Mouse (Mus musculus) midbrain, embryonic 16.5 days (tissue): ENCODE data around the gene Gm47996. TPM values are rescaled to one million over a fixed set of nuclear protein-coding genes. Genes with fewer than 3 reads are reported as not detected.

ENCODE experiments used
- ATAC-seq: fragments of 200-750 bp; cut with Nextera tagmentation; 2 replicates; pipeline ENCODE4 v1.8.0; 2017; ENCODE audit warnings: moderate TSS enrichment
- H3K27ac ChIP-seq: fragments of 300-500 bp; sonication (generic); 2 replicates; pipeline ENCODE4 v1.5.1; 2014; ENCODE audit warnings: mild to moderate bottlenecking, low read length, mixed read lengths
- H3K27me3 ChIP-seq: fragments of 300-500 bp; sonication (generic); 2 replicates; pipeline ENCODE4 v1.6.1; 2014; ENCODE audit warnings: low read depth, low read length, mixed read lengths; ENCODE audit not compliant: control insufficient read depth, insufficient read depth
- H3K36me3 ChIP-seq: fragments of 300-500 bp; sonication (generic); 2 replicates; pipeline ENCODE4 v1.6.1; 2014; ENCODE audit warnings: mild to moderate bottlenecking, low read length, moderate library complexity, mixed read lengths; ENCODE audit not compliant: control insufficient read depth, insufficient read depth
- H3K4me1 ChIP-seq: fragments of 300-500 bp; sonication (generic); 2 replicates; pipeline ENCODE4 v1.6.1; 2014; ENCODE audit warnings: mild to moderate bottlenecking, low read length, mixed read lengths; ENCODE audit not compliant: control insufficient read depth, insufficient read depth
- H3K4me2 ChIP-seq: fragments of 300-500 bp; sonication (generic); 2 replicates; pipeline ENCODE4 v1.6.1; 2014; ENCODE audit warnings: mild to moderate bottlenecking, low read length, mixed read lengths
- H3K4me3 ChIP-seq: fragments of 300-500 bp; sonication (generic); 2 replicates; pipeline ENCODE4 v1.5.1; 2014; ENCODE audit warnings: low read depth, mild to moderate bottlenecking, low read length, moderate library complexity, mixed read lengths
- H3K9ac ChIP-seq: fragments of 300-500 bp; sonication (generic); 2 replicates; pipeline ENCODE4 v1.6.1; 2014; ENCODE audit warnings: low read depth, low read length, mixed read lengths
- H3K9me3 ChIP-seq: fragments of 300-500 bp; sonication (generic); replicated peaks from 2 replicates; pipeline ENCODE4 v1.6.1; 2014; ENCODE audit warnings: mild to moderate bottlenecking, low read length, mixed read lengths; ENCODE audit not compliant: control insufficient read depth, poor library complexity, severe bottlenecking
- WGBS: fragments of 180-500 bp; shearing (Covaris S2); extraction: QIAGEN DNeasy Blood & Tissue Kit; methylation state at CpG from one replicate; pipeline ENCODE4 v1.1.7; 2014; 5-methylcytosine and 5-hydroxymethylcytosine counted together
- polyA plus RNA-seq: library from polyadenylated mRNA; unstranded; fragments of >200 nt; fragmentation: Nextera tagmentation; extraction: Ambion mirVana; gene quantifications from 2 replicates; pipeline ENCODE4 v1.2.1, GENCODE M21; 2015

Gm47996 gene
- polyA plus RNA-seq, 1 experiment from 2014 or later = not detected

- Histone ChIP-seq H3K4me1 (no peaks in the 10 kb centered on the region), H3K9ac (no peak overlapping the region), H3K4me2 (no peak overlapping the region), H3K36me3 (no peaks in the 10 kb centered on the region), H3K27me3 (no peaks in the 10 kb centered on the region), H3K4me3 (no peak overlapping the region), H3K27ac (no peak overlapping the region), H3K9me3 (no peaks in the 10 kb centered on the region)
- ATAC-seq = no peak
- WGBS = 90% methylated on average over 5 of the region's 5 CpGs
Measured at GRCm38 (mm10) chr1:151219045-151219444, 9.1 kb downstream of the Gm47996 start.

GRCm38 (mm10) chr1:151220098-151220497 lies 10.2 kb downstream of the Gm47996 start:
- Histone ChIP-seq H3K27me3 (no peaks in the 10 kb centered on the region), H3K4me2 (no peak overlapping the region), H3K4me3 (no peak overlapping the region), H3K27ac (no peak overlapping the region), H3K4me1 (no peaks in the 10 kb centered on the region), H3K9me3 (no peaks in the 10 kb centered on the region), H3K9ac (no peak overlapping the region), H3K36me3 (no peaks in the 10 kb centered on the region)
- WGBS = 68% methylated on average over 7 of the region's 7 CpGs
- ATAC-seq = no peak

- Histone ChIP-seq H3K4me1 (no peaks in the 10 kb centered on the region), H3K27ac (no peak overlapping the region), H3K9me3 (no peaks in the 10 kb centered on the region), H3K9ac (no peak overlapping the region), H3K4me2 (no peak overlapping the region), H3K36me3 (no peaks in the 10 kb centered on the region), H3K4me3 (no peak overlapping the region), H3K27me3 (no peaks in the 10 kb centered on the region)
- 92% methylated on average over 10 of the region's 10 CpGs for WGBS
- no peak for ATAC-seq
Measured at GRCm38 (mm10) chr1:151222561-151223267, 12.8 kb downstream of the Gm47996 start.

GRCm38 (mm10) chr1:151223377-151223776 lies 13.4 kb downstream of the Gm47996 start:
- 77% methylated on average over 1 of the region's 1 CpGs for WGBS

GRCm38 (mm10) chr1:151224536-151224935 lies 14.6 kb downstream of the Gm47996 start:
- H3K36me3 ChIP-seq = no peaks in the 10 kb centered on the region
- no peak overlapping the region for H3K4me2 ChIP-seq
- no peaks in the 10 kb centered on the region for H3K4me1 ChIP-seq
- no peaks in the 10 kb centered on the region for H3K27me3 ChIP-seq
- ATAC-seq = no peak
- 94% methylated on average over 1 of the region's 1 CpGs for WGBS
- no peak overlapping the region for H3K27ac ChIP-seq
- no peaks in the 10 kb centered on the region for H3K9me3 ChIP-seq
- no peak overlapping the region for H3K9ac ChIP-seq
- no peak overlapping the region for H3K4me3 ChIP-seq

More at GRCm38 (mm10) chr1:151223377-151223776, 13.4 kb downstream of the Gm47996 start:
- Histone ChIP-seq H3K9ac (no peak overlapping the region), H3K4me1 (no peaks in the 10 kb centered on the region), H3K9me3 (no peaks in the 10 kb centered on the region), H3K27me3 (no peaks in the 10 kb centered on the region), H3K27ac (no peak overlapping the region), H3K36me3 (no peaks in the 10 kb centered on the region), H3K4me3 (no peak overlapping the region), H3K4me2 (no peak overlapping the region)
- no peak for ATAC-seq

GRCm38 (mm10) chr1:151227506-151227905 lies 17.6 kb downstream of the Gm47996 start:
- no peak overlapping the region for H3K4me2 ChIP-seq
- ATAC-seq = no peak
- H3K4me1 ChIP-seq = no peaks in the 10 kb centered on the region
- WGBS = 84% methylated on average over 8 of the region's 8 CpGs
- H3K4me3 ChIP-seq = no peak overlapping the region
- no peak overlapping the region for H3K27ac ChIP-seq
- H3K9me3 ChIP-seq = no peaks in the 10 kb centered on the region
- no peaks in the 10 kb centered on the region for H3K27me3 ChIP-seq
- no peak overlapping the region for H3K9ac ChIP-seq
- no peaks in the 10 kb centered on the region for H3K36me3 ChIP-seq

- WGBS = 77% methylated on average over 1 of the region's 1 CpGs
- H3K36me3 ChIP-seq = no peaks in the 10 kb centered on the region
- no peak overlapping the region for H3K9ac ChIP-seq
- H3K9me3 ChIP-seq = no peaks in the 10 kb centered on the region
- no peak for ATAC-seq
- no peaks in the 10 kb centered on the region for H3K27me3 ChIP-seq
- no peak overlapping the region for H3K4me3 ChIP-seq
- no peaks in the 10 kb centered on the region for H3K4me1 ChIP-seq
- no peak overlapping the region for H3K4me2 ChIP-seq
- H3K27ac ChIP-seq = no peak overlapping the region
Measured at GRCm38 (mm10) chr1:151228320-151228989, 18.5 kb downstream of the Gm47996 start.

GRCm38 (mm10) chr1:151232346-151232745 lies 22.4 kb downstream of the Gm47996 start:
- no peak overlapping the region for H3K9ac ChIP-seq
- H3K4me2 ChIP-seq = no peak overlapping the region
- no peaks in the 10 kb centered on the region for H3K36me3 ChIP-seq
- no peaks in the 10 kb centered on the region for H3K4me1 ChIP-seq
- ATAC-seq = no peak
- H3K9me3 ChIP-seq = no peaks in the 10 kb centered on the region; the same call in 1 of the 2 replicates
- 83% methylated on average over 3 of the region's 3 CpGs for WGBS
- no peak overlapping the region for H3K27ac ChIP-seq
- no peak overlapping the region for H3K4me3 ChIP-seq
- H3K27me3 ChIP-seq = no peaks in the 10 kb centered on the region

GRCm38 (mm10) chr1:151233756-151234155 lies 23.8 kb downstream of the Gm47996 start:
- Histone ChIP-seq H3K9ac (no peak overlapping the region), H3K36me3 (no peaks in the 10 kb centered on the region), H3K4me3 (no peak overlapping the region), H3K4me2 (no peak overlapping the region), H3K27me3 (no peaks in the 10 kb centered on the region), H3K4me1 (no peaks in the 10 kb centered on the region), H3K9me3 (no peaks in the 10 kb centered on the region; the same call in 1 of the 2 replicates), H3K27ac (no peak overlapping the region)
- 93% methylated on average over 3 of the region's 3 CpGs for WGBS
- ATAC-seq = no peak
